Mouse (Mus musculus): ENCODE data around the gene Cntfr. TPM values are rescaled to one million over a fixed set of nuclear protein-coding genes. Genes with fewer than 3 reads are reported as not detected.

The Cntfr gene
- total RNA-seq, 2 experiments from 2014 or later: 96.5 to 98.8 TPM

DNA sequence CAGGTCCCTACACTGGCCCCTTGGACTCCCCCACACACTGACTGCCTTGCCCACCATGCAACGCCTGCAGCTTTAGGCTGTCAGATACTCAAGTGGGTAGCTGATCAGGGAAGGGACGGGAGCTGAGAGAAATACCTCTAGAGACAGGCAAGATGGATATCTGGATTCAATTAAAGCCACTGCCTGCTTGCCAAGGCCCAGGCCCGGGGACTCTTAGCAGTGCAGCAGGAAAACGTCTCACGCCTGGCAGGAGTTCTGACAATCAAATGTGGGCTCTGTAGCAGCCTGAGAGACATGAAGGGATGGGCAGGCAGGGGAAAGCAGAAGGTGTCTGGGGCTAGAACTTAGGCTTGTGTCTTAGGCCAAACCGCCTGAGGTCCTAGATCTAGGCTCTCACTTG is 19.9 kb upstream of the Cntfr start:
- DNase-seq (ENCODE audit: low spot score in 2 of 2): no peak
- no peak for TF ChIP-seq CTCF (conservative IDR thresholded peaks at IDR 0.05)
- Histone ChIP-seq H3K27ac (no peak overlapping the region), H3K4me3 (no peak overlapping the region)

DNA sequence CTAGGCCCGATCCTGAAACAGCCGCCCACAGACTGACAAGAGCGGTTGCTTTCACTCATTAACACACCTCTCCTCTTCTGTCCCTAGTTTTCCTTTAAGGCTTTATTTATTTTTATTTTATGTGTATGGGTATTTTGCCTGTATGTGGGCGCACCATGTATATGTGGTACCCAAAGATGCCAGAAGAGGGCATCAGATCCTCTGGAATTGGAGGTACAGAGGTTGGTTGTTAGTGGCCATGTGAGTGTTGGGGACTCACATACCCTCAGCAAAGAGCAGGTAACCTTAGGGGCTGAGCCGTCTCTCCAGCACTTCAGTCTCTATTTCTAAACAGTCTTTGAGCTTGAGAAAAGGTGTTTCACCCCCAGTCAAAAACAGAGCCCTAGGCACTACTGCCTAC is 18.7 kb upstream of the Cntfr start:
- DNase-seq (ENCODE audit: low spot score in 2 of 2): peak in 1 of 2 experiments; percentile 71

DNA sequence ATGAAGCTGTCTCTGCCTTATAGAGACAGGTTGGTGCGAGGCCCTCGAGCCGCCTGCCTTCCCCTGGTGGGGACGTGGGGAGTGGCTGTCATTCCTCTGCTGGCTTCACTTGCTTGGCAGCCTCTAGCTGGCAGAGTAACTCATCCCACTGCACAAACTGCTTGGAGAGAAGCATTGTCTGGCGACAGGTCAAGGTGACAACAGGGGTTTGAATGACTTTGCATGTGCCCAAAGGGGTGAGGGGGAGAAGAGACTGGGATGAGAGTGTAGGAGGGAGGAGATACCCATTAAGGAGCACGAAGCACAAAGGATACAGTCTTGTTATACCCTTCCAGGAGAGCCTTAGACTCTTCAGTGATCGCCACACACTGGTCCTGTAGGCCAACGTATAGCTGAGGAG is 18.2 kb upstream of the Cntfr start:
- Histone ChIP-seq H3K4me3 (no peak overlapping the region), H3K27ac (peak overlapping the region; percentile 8; the same call in 1 of the 2 replicates)
- no peak for DNase-seq (ENCODE audit: low spot score in 2 of 2)
- TF ChIP-seq CTCF (conservative IDR thresholded peaks at IDR 0.05): no peak

More for the DNA sequence above, 18.7 kb upstream of the Cntfr start:
- H3K27ac ChIP-seq: no peak overlapping the region
- H3K4me3 ChIP-seq: no peak overlapping the region
- peak; percentile 83 for TF ChIP-seq CTCF (conservative IDR thresholded peaks at IDR 0.05)

DNA sequence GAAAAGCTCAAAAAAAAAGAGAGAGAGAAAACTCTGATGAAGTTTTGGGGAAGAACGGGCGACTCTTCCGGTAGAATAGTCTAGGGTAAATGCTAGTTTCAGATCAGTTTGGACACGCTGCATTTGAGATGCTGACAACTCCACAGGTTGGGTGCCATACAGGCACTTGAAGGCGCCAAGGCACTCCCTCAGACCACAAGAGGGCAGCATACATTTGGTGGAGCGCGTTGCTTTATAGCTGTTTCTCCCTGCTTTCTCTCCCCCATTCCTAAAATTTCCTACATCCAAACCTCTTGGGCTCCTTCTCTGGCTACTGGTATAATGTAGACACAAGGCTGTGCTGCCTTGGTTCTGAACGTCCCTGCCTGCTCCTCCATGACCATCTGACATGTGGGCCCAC is 17.4 kb upstream of the Cntfr start:
- Histone ChIP-seq H3K27ac (peak overlapping the region; percentile 8; the same call in 1 of the 2 replicates), H3K4me3 (peak overlapping the region; percentile 98)
- TF ChIP-seq CTCF (conservative IDR thresholded peaks at IDR 0.05): peak; percentile 90
- peak; percentile 73 to 79 for DNase-seq (ENCODE audit: low spot score in 2 of 2)

DNA sequence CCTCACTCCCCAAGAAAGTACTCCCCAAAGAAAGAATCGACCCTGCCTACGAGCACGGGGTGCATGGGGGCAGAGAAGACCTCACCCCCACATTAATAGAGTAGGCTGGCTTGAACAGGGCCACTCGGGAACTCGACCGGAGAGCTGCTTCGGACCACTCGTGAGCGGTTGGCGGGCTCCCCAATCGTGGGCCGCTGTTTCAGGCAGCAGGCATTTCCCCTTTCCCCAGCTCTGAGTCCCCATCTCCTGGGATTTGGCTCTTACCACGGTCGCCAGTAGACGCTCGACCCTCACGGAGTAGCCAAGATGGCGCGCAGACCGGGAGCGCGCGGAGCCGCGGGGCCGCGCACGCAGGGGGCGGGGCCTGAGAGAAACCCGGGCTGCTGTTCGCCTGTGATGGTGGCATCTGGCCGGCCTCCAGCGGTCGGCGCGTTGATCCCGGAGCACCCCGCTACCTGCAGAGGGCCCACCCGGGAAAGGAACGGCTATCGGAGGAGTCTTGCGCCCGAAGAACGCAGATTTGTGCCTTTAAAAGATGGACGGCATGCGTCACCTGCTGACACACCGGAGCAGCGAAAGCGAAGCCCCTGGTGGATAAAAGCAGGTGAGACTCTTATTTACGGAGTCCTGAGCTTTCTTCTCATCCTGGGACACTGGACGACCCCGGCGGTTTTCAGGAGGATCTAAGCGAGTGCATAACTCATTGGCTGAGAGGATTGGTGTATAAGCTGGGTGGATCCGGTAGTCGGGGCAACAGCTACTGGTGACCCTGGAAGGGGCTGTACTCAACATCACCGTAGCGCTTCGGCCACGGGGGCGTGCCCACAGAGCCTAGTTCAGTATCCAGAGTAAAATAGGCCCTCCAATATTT is 16.5 kb upstream of the Cntfr start, which contains the start of gene Rpp25l:
TSS of gene Rpp25l (minus strand) at position 338 of the 871 bp plus-strand sequence.
- peak within 1 kb of the TSS; percentile 98 for H3K4me3 ChIP-seq
- peak; percentile 59 for TF ChIP-seq CTCF (conservative IDR thresholded peaks at IDR 0.05)
- peak; percentile 54 to 82 for DNase-seq (ENCODE audit: low spot score in 2 of 2)
- H3K27ac ChIP-seq: peak within 1 kb of the TSS; percentile 97

DNA sequence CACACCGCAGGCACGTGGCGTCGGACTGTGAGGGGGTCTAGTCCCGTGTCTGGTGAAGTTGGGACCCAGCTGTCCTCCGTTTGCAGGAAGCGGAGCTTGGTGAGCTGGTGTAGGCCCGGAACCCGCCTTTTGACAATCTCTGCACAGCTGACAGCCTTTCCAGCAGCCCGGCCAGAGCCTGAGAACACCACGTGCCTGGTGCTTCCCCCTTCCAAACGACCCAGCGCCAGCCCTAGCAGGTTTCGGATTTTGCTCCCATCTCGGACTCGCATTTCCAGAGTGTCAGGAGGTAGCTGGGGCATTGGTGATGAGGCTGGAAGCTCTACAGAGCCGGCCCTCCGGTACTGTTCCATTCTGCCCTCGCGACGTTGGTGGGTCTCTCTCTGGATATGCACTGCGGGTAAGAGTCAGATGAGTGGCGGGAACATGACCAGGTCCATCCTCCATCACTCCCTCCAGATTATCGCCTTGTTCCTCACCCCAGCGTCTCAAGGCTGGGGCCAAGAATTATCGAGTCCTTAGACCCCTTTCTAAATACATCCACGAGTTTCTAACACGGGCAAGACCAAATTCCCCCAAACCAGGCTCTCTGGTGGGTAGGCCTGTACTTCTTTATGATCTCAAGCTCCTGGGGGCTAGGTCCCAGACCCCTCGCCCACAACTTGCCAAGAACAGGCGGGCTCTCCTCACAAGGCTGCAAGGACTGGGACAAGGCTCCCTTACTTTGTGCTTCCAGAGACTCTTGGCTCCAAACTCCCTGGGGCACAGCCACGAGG is 15.7 kb upstream of the Cntfr start:
- TF ChIP-seq CTCF (conservative IDR thresholded peaks at IDR 0.05): no peak
- H3K27ac ChIP-seq: peak overlapping the region; percentile 97
- DNase-seq (ENCODE audit: low spot score in 2 of 2): no peak
- peak overlapping the region; percentile 98 for H3K4me3 ChIP-seq

DNA sequence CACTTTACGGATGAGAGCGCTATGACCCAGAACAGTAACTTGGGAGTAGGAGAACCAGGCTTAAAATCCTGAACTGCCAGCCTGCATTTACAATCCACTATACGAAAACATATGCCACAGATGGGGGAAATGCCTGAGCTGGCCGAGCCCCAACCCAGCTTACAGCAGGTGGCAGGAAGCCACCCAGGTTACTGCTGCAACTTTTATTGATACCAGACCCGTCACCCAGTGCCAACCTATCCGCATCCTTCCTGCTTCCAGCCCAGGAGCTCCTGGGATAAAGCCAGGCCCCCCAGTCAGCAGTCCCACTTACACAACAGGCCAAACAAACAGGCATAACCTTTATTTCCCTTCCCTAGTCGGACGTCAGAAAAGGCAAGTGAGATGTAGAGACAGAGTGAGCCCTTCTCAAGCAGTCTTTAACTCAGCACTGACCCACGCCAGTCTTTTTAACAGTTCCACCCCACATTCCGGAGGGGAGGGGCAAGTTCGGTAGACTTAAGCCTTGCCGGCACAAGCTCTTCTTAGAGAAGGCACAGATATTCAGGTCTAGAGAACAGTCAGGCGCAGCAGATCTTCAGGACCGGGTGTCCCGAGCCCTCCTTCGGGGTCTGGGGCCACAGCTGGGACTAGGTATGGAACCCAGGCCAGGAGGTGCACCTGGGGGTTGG is 15.0 kb upstream of the Cntfr start:
- peak overlapping the region; percentile 97; the same call in 1 of the 2 replicates for H3K27ac ChIP-seq
- no peak for TF ChIP-seq CTCF (conservative IDR thresholded peaks at IDR 0.05)
- H3K4me3 ChIP-seq: peak overlapping the region; percentile 98
- DNase-seq (ENCODE audit: low spot score in 2 of 2): no peak

DNA sequence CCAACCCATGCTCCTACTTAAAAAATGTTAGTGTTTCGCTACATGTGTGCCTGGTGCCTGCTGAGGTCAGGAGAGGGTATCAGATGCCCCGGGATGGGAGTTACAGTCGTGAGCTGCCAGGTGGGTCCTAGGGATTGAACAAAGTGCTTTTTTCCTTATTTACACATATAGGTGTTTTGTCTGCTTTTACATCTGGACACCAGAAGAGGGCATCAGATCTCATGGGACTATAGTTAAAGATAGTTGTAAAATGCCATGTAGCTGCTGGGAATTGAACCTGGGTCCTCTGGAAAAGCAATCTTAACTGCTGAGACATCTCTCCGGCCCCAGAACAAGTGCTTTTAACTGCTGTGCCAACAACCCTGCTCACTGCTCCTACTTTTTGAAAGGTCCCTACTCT is 13.3 kb upstream of the Cntfr start:
- Histone ChIP-seq H3K27ac (no peak overlapping the region), H3K4me3 (no peak overlapping the region)
- TF ChIP-seq CTCF (conservative IDR thresholded peaks at IDR 0.05): peak; percentile 62
- no peak for DNase-seq (ENCODE audit: low spot score in 2 of 2)

DNA sequence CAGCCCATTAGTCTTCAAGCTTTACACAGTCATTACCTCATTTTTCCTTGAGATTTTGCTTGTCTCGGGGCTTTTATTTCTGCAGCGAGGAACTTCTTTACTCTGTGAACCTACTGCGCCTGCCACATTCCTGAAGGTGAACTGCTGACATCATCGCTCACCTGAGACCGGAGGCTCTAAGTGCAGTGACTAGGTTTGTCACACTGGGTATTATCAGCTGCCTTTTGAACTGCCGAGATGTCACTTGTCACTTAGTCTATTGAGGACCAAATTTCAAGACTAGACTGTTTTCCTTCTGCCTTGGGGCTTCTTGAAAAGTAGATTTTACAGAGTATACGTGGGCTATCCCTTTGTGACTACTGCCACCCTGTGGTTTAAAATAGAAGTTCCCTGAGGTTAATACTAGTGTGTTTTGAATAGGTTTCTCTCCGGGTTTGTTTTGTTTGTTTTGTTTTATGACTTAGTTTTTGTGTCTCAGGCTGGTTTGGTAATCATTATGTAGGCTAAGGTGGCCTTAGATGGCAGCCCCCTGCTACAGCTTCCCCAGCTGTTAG is 11.4 kb upstream of the Cntfr start:
- Histone ChIP-seq H3K27ac (no peak overlapping the region; the same call in 1 of the 2 replicates), H3K4me3 (no peak overlapping the region)
- peak in 1 of 2 experiments; percentile 66 for DNase-seq (ENCODE audit: low spot score in 2 of 2)
- peak; percentile 94 for TF ChIP-seq CTCF (conservative IDR thresholded peaks at IDR 0.05)

DNA sequence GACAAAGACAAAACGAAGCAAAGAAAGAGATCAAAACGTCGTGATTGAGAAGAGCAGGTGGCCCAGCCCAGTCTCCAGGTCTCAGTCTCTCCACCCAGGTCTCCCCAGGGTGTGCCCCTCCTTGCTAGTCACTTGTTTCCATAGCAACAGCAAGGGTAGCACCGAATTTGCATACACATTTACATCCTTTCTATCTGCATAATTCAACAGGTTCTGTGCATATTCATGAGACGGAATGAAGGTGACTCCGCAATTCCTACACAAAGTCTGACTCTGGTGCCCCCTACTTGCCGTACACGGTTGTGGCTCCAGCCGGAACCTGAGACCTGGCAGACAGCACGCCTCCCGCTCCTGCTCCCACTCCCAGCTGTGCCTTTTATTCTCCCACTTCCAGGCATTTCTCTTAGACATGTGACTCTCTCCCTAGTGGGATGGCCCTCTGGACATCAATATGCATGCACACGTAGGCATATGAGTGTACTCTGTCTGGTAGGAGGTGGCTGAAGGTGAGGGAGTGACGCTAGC is 10.2 kb upstream of the Cntfr start:
- DNase-seq (ENCODE audit: low spot score in 2 of 2): peak; percentile 63
- peak; percentile 83 for TF ChIP-seq CTCF (conservative IDR thresholded peaks at IDR 0.05)

DNA sequence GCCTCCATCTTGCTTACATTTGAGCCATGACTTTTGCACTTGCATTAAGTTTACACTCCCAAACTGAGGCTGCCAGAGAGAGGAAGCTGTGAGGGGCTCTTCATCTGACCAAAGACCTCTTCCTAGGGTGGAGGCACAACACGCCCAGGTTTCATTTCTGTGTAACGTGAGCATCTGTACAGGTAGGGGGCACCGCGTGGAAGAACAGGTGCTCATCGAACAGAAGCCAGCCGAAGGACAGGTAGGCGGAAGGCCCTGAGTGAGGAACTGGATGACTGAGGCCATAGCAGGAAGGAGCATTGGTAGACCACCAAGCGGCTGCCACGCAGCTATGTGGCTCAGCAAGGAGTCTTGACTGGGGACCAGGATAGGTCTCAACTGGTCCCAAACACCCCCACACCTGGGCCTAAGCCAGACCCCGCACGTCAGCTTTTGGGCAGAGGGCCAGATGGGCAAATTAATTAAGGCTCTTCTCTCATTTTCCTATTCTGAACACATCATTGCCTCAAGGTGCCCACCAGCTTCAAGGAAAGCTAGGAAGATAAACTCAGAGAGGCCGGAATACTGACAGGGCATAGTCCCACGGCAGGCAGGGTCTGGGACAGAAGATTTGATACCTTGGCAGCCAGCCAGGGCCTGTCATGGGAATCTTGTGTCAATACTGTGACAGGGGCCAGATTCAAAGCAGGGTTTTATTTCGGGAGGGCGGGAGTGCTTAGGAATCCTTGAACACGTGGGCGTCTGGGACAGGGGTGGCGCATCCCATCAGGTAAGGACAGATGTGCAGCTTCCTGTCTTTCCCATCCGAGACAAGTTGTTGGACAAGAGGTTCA is 9.2 kb upstream of the Cntfr start:
- Histone ChIP-seq H3K27ac (no peak overlapping the region), H3K4me3 (no peak overlapping the region)
- no peak for DNase-seq (ENCODE audit: low spot score in 2 of 2)
- TF ChIP-seq CTCF (conservative IDR thresholded peaks at IDR 0.05): no peak

More for the DNA sequence above, 10.2 kb upstream of the Cntfr start:
- Histone ChIP-seq H3K27ac (peak overlapping the region; percentile 23; the same call in 1 of the 2 replicates), H3K4me3 (no peak overlapping the region)
